Mouse (Mus musculus): Measurements from ENCODE around the gene Actn4.

Gene Actn4

DNA sequence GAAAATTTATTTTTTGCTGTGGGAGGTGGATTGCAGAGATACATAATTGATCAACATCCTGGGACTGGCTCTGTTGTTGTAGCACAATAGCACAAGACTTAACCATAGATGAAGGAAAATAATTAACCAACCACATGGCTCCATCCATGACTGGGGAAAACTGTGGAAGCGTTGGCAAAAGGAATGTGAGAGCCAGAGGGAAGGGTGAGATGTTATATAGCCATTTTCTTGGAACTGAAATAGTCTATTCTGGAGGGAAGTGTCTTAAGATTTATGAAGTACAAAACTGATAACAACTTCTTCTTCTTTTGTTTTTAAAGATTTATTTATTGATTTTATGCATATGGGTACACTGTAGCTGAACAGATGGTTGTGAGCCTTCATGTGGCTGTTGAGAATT lies 114.9 kb downstream of the Actn4 start:
- CTCF ChIA-PET = interaction anchor here in 1 of 4 experiments (0.7 kb wide), 1 partner anchor 24 kb away, joined by 4 read pairs; no protein-coding TSS in a partner anchor

More for the DNA sequence above, 114.9 kb downstream of the Actn4 start:
- POLR2A ChIA-PET = interaction anchor here in 1 of 4 experiments (1.2 to 2.3 kb wide), 6 partner anchors 15 to 81 kb away, joined by 3 to 6 read pairs (median 5); partner anchors contain the start of gene Sirt2
